Mouse (Mus musculus) lung, adult 18-20 months (tissue): Measurements from ENCODE around the gene Nr1h3.
A peak's percentile ranks its signal among the peaks of the same experiment; 100 is the strongest.

Experiments
- DNase-seq, 2 experiments: peaks; one replicate each; pipeline ENCODE4 v3.0.0; 2022; ENCODE audit warnings: mixed read lengths in 2 of 2

The Nr1h3 gene

DNA sequence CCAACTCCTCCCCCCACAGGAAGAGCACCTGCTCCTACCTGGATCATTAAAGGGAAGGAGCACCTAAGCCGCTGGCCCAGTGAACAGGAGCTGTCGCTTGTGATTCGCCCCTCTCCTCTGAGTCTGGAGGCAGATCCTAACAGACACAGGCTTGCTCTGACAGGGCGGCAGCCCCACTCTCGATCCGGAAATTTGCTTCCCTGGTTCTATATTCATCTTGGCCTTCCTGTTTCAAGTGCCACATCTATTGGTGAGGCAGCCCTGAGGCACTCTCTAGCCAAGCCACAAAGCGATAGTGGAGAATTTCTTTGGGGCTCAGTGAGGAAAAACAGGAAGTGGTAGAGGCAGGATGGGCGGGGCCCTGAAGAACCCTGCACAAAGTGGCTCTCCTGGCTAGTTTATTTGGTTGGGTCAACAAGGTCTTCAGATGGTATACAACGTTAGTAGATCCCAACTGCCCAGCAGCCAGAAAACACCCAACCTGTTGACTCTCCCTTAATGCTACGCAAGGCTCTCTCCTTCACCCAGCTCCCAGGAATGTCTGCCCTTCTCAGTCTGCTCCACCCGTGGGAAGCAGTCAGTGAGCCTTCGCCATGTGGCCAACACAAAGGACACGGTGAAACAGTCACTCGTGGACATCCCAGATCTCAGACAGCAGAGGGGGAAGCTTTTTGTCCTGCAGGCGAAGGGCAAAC is 18.8 kb downstream of the Nr1h3 start, which contains the start of gene Madd:
TSS of gene Madd (minus strand) at position 127 of the 695 bp plus-strand sequence.
- peak; percentile 84 to 85 for DNase-seq

DNA sequence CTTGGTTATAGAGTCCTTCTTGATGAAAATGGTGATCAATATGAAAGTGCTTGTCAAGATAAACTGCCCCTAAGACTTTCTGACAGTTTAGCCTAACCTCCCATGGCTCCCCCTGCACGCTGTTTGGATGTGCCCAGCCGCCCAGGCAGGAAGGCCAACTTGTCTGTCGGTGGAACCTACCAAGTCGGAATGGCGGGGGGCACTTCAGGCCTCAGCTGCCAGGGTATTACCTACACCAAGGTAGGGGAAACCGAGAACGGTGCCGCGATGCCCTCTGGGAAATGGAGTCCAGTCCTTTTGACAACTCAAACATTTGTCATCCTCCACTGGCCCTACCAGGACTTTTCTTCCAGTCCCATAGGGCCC is 19.5 kb downstream of the Nr1h3 start:
- peak; percentile 97 to 98 for DNase-seq

DNA sequence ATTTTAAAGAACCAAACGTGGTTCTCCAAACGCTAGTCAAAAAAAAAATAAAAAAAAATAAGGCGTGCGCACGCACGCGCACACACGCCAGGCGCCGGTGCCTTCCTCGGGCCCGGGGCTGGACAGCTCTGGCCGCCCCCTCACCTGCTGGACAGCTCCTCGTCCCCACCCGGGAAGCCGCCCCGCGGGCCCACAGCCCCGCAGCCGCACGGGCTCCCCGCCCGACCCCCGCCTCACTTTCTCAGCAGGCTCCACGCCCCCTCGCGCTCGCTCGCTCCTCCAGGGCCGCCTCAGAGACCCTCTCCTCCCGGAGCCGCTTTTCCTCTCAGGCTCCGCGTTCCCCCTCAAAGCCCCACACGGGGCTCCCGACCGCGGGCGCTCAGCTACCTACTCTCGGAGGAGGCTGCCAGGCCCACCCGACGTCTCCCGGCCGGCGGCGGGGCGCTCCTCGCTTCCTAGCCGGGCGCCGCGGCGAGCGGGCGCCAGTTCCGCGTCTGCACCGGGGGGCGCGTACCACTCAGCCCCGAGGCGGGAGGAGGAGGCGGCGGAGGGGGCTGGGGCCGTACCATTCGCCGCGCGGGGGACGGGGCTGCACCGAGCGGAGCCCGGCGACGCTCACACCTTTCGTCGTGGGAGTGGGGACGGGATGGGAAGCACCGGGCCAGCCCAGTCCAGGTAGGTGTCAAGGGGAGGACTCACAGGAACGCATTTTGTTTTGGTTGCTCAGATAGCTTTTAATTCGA is 20.1 kb downstream of the Nr1h3 start:
- peak; percentile 78 to 80 for DNase-seq

DNA sequence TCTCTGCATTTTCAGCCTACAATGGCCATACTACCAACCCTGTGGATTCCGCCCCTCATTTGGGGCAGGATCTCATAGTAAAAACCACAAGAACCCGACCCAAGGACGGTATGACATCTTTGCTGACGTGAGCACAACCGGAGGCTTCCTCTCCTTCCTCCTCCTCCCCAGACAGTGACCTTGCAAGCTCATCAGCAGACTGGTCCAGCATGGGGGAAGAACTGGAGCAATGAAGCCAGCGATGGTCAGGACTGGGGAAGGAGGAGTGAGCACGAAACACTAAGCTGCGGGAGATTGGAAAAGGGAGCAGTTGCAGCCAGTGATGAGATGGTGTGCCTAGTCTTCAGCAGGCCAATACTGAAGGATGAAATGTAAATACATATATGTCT is 20.6 kb downstream of the Nr1h3 start:
- peak in 1 of 2 experiments; percentile 26 for DNase-seq

DNA sequence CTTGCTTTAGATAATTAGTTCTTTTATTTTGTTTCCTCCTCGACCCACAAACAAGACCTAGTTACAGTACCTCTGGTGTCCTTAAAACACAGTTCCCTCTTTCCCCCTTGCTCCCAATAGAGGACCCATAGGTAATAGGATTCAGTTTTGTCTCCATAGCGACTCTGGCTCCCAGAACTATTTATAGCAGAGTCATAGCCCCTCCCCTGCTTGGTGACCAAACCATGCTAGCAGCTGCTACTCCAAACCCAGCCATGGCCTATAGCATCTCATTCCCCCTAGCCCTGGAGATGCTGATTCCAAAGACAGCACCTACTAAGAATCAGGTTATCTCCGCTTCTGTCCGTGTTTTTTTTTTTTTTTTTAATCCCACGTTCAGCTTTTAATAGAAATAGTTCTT is 21.9 kb downstream of the Nr1h3 start:
- no peak for DNase-seq

DNA sequence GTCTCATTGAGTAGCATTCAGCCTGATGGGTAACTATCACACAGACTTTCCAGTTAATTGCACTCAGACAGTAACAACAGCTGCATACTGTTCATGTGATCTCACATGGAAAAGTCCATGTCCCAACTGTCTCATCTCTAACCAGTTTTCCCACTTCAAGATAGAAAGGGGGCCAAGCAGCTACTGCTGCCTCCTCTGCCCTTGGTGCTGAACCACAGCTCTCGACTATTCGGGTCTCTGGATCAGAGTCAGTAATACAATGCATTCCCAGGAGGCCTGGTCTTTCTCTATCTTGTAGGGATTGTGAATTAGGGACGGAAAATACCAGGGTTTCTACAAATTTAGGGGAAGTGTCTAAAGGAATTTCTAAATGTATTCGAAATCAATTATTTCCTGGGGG is 22.8 kb downstream of the Nr1h3 start:
- DNase-seq: no peak

DNA sequence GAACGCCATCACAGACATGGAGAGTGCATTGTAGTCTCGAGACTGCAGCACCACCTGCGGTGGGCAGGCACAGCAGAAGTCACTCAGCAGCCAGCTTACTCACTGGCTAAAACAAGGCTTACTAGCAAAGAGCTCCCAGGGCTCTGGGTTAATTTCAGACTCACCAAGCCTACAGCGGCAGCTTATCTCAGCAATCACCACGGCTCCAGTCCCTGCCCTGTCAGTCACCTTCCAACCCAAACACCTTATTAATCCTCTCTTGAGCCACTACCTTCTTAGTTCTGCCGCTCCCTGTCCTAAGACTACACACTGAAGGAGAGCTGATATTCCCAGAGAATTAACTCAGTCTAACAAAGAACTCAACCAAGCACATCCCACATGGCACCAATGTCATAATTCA is 26.4 kb downstream of the Nr1h3 start:
- no peak for DNase-seq

DNA sequence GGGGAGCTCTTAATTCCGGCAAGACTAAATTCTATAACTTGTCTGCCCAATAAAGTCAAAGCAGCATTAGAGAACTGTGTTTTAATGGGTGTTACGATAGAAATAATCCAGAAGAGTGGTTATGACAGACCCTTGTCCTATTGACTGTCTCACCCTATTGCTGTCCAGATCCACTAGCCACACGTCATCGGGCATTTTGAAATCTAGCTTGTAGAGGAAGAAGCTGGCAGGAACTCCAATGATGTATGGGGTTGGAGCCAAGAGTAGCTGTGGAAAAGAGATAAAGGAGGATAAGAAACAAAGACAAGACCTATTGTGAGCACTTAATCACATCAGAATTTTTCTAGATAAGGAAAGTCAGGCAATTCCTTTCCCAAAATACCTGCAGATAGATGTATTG is 27.1 kb downstream of the Nr1h3 start:
- no peak for DNase-seq

DNA sequence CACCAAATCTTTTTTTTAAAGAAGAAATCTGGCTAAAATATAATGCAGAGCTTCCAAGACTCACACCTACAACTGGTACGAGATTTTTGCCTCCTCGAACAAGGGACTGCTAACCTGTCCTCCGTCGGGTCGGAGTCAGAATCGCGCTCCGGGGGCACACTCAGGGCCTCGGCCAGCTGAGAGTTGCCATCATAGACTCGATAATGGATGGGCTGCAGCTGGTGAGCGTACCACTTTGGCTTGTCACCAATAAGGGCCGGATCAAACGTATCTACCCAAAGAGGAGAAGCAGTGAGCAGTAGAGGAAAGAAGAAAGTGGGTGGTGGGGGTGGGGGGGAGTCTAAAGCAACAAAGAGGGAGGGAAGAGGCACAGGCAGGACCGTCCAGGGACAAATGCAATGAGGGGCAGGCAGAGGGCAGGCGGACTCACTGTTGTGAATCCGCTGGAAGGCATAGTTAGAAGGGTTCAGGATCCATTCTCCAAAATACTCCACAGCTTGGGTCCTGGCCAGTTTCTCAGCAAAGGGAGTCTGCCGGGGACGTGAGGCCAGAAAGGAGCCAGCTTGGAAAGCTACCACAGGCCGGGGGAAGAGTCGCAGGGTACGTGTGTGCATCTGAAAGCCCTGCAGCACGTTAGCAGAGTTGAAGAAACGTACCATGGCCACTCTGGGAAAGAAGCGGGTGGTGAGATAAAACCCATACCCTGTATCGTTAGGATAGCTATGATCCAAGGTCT is 32.9 kb downstream of the Nr1h3 start:
- peak in 1 of 2 experiments; percentile 18 for DNase-seq

DNA sequence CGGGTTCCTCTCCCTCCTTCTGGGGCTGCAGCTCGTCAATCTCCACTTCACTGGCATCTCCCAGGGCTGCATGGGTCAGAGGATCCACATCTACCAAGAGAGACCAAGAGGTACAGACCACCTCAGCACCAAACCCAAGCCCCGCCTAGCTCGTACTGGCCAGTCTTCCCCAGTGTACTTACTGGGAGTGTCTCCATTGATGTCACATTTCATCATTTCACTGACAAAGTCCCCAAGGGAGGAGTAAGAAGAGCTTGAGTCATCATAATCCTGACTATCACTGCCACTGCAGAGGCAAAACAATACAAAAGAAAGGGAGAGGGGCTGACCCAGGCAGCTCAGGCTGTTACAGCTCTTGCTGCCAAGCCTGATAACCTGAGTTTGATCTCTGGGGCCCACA is 35.0 kb downstream of the Nr1h3 start:
- no peak for DNase-seq

DNA sequence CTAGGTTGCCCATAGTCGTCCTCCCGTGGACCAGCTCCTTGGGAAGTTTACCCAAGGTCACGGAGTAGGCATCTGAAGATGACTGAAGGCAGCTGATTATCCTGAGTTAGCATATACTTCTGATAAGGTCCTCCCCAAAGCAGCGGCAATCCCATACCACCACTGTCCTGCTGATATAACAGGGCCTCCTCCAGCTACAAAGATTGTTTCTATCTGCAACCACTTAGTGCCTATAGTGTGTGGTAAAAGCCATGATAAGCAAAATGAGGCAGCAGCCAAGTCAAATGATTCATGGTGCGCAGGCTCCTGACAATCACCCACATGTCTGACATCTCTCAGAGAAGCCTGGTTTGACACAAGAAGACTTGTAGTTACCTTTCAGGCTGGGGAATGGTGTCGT is 37.6 kb downstream of the Nr1h3 start:
- DNase-seq: no peak

DNA sequence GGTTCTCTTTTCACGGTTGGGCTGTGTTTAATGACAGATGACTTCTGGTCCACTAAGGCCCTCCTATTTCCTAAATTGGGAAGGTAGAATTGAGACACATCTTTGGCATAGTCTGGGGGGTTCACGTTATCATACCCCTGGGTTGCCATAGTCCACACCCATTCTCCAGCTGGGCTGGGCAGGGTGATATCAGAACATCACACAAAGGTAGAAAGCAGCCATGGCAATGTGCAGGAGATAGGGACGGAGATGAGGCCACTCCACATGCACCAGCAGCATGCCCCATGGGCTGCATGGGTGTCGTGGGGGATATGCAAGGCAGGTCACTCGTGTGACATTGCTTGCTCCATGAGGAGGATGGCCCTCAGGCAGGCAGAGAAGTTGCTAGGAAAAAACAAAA is 39.1 kb downstream of the Nr1h3 start:
- no peak for DNase-seq

DNA sequence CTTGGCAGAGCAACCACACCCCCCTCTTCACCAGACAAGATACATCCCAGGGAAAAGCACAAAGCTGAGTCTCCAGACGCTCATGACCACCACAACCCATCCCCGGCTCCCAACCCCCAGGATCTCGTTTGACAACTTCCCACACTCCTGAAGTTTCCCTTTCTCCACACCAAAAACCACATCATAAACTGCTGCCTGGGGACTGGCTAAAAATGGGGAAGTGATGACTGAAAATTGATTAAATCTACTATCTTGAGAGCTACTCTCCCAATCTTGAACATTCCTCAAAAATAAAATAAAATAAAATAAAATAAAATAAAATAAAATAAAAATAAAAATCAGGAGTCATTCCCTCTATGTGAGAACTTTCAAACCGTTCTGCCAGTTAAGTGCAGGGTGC is 39.7 kb downstream of the Nr1h3 start:
- no peak for DNase-seq

DNA sequence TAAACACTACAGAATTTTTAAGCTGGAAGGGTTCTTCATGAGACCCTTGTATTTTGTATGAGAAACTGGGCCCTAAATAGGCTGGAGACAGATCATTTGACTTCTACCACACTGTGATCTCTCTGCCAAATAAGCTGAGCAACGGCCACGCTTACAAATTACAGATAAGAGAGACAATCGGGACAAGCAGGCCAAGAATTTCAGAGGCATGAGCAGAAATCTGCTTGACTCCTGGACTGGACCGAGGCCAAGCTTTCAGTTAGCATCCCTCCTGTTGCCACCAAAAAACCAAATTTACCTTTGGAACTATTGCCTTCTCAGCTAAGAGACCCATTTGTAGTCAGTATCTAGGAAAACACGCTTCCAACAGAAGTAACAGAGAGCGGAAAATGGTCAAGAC is 42.0 kb downstream of the Nr1h3 start:
- peak in 1 of 2 experiments; percentile 35 for DNase-seq

DNA sequence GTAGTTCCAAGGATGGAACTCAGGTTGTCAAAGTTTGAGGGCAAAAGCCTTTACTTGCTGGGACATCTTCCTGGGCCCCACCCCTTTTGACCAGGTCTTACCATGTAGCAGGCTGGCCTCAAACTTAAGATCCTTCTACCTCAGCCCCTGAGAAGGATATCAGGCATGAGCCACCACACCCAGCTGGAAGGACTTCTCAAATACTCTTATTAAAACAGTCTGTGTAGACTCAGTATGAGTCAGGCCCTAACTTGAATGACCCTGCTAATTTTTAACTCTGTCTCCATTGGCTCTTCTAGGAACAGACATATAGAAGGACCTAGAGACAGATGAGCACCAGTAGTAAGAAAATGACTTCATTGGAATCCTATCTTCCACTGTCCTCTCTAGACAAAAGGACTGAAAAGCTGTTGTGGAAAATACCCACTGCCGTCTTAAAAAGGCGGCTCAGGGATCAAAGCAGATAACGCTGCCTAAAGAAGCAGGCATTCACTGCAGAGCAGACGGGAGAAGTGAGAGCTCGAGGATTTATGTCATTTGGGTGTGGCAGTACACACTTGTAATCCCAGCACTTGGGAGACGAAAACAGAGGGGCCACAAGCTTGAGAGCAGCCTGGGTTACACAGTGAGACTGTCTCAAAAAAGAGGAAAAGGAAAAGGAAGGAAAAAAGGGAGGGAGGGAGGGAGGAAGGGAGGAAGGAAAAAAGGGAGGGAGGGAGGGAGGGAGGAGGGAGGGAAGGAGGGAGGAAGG is 45.5 kb downstream of the Nr1h3 start:
- DNase-seq: no peak

DNA sequence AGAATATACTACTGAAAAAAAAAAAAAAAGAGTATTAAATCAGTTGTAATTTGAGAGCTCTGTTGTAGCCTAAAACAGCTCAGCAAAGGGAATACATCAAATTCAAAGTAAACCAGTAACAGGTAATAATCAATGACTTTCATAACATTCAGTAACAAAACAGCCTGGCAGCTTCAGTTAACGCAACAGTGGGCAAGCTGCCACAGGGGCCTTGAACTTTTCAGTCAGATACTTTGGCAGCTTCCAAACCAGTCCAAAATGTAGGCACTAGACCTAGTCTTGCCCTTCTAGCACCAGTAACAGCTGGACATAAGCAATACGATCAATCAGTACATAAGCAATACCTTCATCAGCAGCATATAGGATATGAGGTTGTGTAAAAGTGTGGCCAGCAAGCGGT is 48.5 kb downstream of the Nr1h3 start:
- DNase-seq: no peak

DNA sequence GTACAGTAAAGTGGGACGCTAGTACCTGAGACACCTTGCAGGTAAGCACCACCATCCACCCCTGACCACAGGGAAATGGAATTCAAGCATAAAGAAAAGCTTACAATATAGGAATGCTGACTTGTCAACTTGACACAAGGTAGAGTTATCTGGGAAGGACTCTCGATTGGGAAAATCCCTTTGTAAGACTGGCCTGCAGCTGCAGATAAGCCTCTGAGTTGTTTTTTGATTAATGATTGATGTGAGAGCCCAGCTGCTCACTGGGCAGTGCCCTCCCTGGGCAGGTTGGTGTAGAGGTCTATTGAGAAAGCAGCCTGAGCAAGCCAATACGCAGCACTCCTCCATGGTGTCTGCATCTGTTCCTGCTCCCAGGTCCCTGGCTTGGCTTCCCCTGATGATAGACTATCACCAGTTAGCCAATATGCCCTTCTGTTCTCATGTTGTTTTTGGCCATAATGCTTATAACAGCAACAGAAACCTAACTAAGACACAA is 49.7 kb downstream of the Nr1h3 start:
- no peak for DNase-seq

DNA sequence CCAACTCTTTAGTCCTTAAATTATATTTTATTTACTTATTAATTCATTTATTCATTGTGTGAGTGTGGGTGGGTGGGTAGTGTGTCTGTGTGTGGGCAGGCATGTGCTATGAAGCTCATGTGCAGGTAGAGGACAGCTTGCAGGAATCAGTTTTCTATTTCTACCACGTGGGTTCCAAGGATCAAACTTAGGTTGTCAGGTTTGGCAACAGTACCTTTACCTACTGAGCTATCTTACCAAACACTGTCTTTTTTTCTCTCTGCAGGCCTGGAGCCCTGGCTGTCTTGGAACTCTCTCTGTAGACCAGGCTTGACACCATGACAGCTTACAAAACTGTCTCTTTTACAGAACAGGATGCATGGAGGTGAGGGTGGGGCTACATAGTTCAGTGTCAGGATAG is 51.3 kb downstream of the Nr1h3 start:
- DNase-seq: no peak

DNA sequence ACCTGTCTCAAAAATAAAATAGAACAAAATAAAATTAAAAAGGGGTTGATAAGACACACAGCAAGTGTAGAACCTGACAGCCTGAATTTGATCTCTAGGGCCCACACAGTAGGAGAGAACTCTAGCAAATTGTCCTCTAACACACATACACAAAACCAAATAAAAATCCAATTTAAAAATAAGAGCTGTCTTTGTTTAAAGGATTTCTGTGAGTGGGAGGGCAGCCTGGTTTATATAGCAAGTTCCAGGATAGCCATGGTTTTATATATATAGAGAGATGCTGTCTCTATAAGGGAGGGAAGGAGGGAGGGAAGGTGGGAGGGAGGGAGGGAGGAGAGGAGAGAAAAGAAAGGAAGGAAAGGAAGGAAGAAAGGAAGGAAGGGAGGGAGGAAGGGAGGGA is 54.5 kb downstream of the Nr1h3 start:
- DNase-seq: no peak

DNA sequence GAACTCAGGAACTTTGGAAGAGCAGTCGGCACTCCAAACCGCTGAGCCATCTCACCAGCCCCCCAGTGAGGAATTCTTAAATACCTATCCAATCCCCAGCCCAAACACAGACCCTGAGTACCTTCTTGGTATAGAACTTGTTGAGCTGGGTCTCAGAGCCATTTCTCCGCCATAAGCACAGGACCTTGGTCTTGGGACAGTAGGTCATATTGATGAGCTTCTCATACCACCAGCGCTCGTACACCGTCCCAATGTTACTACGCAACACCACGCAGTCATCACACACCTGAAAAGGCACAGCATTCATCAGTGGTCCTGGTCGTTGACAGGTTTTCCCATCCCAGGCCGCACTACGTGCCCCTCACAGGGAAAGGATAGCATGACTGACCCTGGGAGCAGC is 59.2 kb downstream of the Nr1h3 start:
- no peak for DNase-seq

DNA sequence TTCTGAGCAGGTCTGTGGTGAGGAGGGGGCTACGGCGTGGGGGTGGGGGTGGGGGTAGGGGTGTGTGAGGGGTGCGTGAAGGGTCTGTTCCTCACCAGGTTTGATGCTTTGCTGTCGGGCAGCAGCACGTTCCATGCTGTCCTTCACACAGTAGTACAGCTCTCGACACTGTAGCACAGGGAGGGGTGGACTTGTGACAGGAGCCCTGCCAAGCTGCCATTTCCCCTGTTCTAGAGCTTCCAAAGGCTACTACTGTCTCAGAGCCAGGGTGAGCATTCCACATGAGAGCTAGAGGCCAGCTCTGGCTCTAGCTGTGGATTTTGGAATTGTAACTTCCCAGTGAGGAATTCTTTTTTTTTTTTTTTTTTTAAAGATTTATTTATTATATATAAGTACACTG is 59.7 kb downstream of the Nr1h3 start:
- no peak for DNase-seq

DNA sequence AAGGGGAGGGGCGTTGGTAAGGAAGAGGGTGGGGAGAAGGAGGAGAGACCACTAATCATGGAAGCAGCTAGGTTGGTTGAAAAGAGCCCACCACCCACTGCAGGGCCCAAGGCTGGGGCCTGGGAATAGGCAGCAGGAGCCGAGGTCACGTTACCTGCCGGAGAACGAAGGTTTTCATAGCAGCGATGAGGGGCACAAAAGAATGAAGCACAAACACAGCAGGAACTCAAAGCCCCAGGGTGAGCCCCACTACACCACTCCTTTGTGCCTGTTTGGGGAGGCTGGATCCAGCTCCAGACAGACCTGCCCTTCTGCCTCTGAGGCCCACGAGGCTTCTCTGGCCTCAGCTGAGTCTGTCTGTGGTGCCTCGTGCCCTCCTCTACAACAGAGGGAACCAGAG is 62.9 kb downstream of the Nr1h3 start:
- DNase-seq: no peak

DNA sequence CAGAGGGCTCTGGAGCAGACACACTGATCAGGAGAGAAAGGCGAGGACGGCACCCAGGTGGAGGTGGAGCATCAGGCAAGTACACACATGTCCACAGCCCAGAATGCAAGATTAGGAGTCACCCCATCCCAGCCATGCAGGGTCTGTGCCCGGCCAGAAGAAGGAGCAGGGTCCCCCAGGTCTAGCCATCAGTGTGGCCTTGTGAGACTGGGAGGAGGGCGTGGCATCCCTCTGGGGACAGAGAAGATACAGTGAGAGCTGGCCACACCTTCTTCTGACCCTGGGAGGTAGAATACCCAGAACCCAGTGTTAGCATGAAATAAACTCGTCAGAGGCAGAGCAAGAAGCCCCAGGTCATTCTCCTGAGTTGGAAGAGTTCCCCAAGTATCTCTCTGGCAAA is 63.3 kb downstream of the Nr1h3 start:
- DNase-seq: no peak
